Comparison of ENCODE assay signal across 28 mouse cellular contexts in the genomic region with DNA sequence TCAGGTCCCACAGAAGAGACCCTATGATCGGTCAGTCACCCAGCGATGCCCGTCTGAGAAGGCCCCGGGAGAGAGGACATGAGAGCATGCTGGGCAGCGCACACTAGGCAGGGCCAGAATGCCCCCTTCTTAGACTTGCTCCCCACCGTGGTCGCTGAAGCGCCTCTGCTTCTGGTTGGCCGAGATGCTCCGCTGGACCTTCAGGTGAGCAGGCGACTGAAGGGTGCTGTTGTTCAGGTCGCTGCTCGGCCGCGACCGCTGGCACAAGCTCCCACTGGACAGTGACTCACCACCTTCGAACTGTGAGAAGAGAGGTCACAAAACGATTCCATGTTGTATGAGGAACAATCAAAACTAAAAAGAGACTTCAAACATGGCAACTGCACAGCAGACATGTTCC. TPM values are rescaled to one million over a fixed set of nuclear protein-coding genes. Genes with fewer than 3 reads are reported as not detected.
DNase-seq lines count a peak whose midpoint lies in the region; ATAC-seq and TF ChIP-seq lines count a peak whose summit lies in the region.
"Had no signal": no experiment of that assay in that cellular context is flagged by ENCODE, and none has a peak within 500 bp of the region (broad histone marks: within the 10 kb centered on the region; RNA-seq: fewer than 3 reads in every experiment).

No protein-coding gene starts in this region.

- no peaks in the 10 kb centered on the region for H3K9me3 ChIP-seq in liver, postnatal 0 days (ENCODE audit: low read length)
- H3K9me3 ChIP-seq in intestine, embryonic 16.5 days (ENCODE audit: control insufficient read depth, low read length), result no peaks in the 10 kb centered on the region
- H3K9me3 ChIP-seq: embryonic facial prominence, embryonic 10.5 days; embryonic facial prominence, embryonic 13.5 days; forebrain, embryonic 12.5 days; forebrain, embryonic 15.5 days; heart, embryonic 13.5 days had no signal

- no peak for TF ChIP-seq EP300 in liver, postnatal 0 days (IDR thresholded peaks at IDR 0.05; ENCODE audit: low read depth)

- H3K27me3 ChIP-seq in liver, adult 2 months (ENCODE audit: control insufficient read depth, insufficient read depth, low read length), result no peaks in the 10 kb centered on the region
- no peaks in the 10 kb centered on the region for H3K27me3 ChIP-seq in liver, postnatal 0 days (ENCODE audit: insufficient read depth, low read length)
- H3K27me3 ChIP-seq in intestine, embryonic 16.5 days (replicated peaks; ENCODE audit: control insufficient read depth, insufficient read depth, low read length), result no peaks in the 10 kb centered on the region
- H3K27me3 ChIP-seq: embryonic facial prominence, embryonic 13.5 days; forebrain, embryonic 12.5 days; forebrain, embryonic 15.5 days; heart, embryonic 13.5 days had no signal

- H3K27ac ChIP-seq in liver, adult 2 months (replicated peaks; ENCODE audit: insufficient read depth, low read depth, low read length), result no peak overlapping the region
- no peak overlapping the region for H3K27ac ChIP-seq in liver, postnatal 0 days (ENCODE audit: low read depth)
- H3K27ac ChIP-seq in intestine, embryonic 16.5 days (ENCODE audit: low read length), result no peak overlapping the region
- H3K27ac ChIP-seq: embryonic facial prominence, embryonic 10.5 days; embryonic facial prominence, embryonic 13.5 days; forebrain, embryonic 12.5 days; forebrain, embryonic 15.5 days; heart, embryonic 13.5 days; hindbrain, embryonic 14.5 days; hindbrain, postnatal 0 days had no signal

- no peaks in the 10 kb centered on the region for H3K4me1 ChIP-seq in liver, adult 2 months (ENCODE audit: control insufficient read depth, insufficient read depth, low read length)
- 0 out of 2 replicates have a peak, but pooled peaks cover 4% of the 10 kb centered on the region for H3K4me1 ChIP-seq in liver, postnatal 0 days (ENCODE audit: insufficient read depth)
- H3K4me1 ChIP-seq in intestine, embryonic 16.5 days (ENCODE audit: control insufficient read depth, insufficient read depth, low read length), result peaks cover 5% of the 10 kb centered on the region
- H3K4me1 ChIP-seq: embryonic facial prominence, embryonic 10.5 days; embryonic facial prominence, embryonic 13.5 days; forebrain, embryonic 12.5 days; forebrain, embryonic 15.5 days; heart, embryonic 13.5 days had no signal

- no peaks in the 10 kb centered on the region for H3K36me3 ChIP-seq in liver, adult 2 months (ENCODE audit: control insufficient read depth, insufficient read depth, low read length)
- H3K36me3 ChIP-seq in liver, postnatal 0 days (replicated peaks; ENCODE audit: insufficient read depth, low read length), result no peaks in the 10 kb centered on the region
- H3K36me3 ChIP-seq in intestine, embryonic 16.5 days (ENCODE audit: control insufficient read depth, insufficient read depth, low read length), result no peaks in the 10 kb centered on the region; the same call in 1 of the 2 replicates

- no peak for TF ChIP-seq CTCF in liver, adult 2 months (IDR thresholded peaks at IDR 0.05; ENCODE audit: low read depth, low read length)
- TF ChIP-seq CTCF in liver, postnatal 0 days (IDR thresholded peaks at IDR 0.05; ENCODE audit: low read depth), result no peak

- ATAC-seq in liver, postnatal 0 days, result no peak
- ATAC-seq in intestine, embryonic 16.5 days, result 0 out of 2 replicates have a peak, but pooled peaks have one; percentile 5
- ATAC-seq: activated CD4-positive, CD25-positive, alpha-beta regulatory T cell, adult 4 months; CD4-positive, CD25-positive, alpha-beta regulatory T cell, adult 4 months; forebrain, embryonic 15.5 days had no signal

- no peak overlapping the region for H3K9ac ChIP-seq in liver, adult 2 months (ENCODE audit: low read depth, low read length)
- no peak overlapping the region for H3K9ac ChIP-seq in liver, postnatal 0 days (replicated peaks)
- H3K9ac ChIP-seq in intestine, embryonic 16.5 days (ENCODE audit: low read depth, low read length), result no peak overlapping the region; the same call in 1 of the 2 replicates
- H3K9ac ChIP-seq: embryonic facial prominence, embryonic 13.5 days; forebrain, embryonic 12.5 days; forebrain, embryonic 15.5 days; heart, embryonic 13.5 days; hindbrain, embryonic 14.5 days had no signal

- H3K4me2 ChIP-seq in liver, postnatal 0 days (ENCODE audit: low read depth, low read length), result no peak overlapping the region
- no peak overlapping the region for H3K4me2 ChIP-seq in intestine, embryonic 16.5 days (ENCODE audit: low read depth, low read length)
- H3K4me2 ChIP-seq: embryonic facial prominence, embryonic 13.5 days; forebrain, embryonic 12.5 days; forebrain, embryonic 15.5 days; heart, embryonic 13.5 days; hindbrain, embryonic 14.5 days had no signal

- H3K79me2 ChIP-seq in liver, adult 2 months (ENCODE audit: control insufficient read depth, insufficient read depth, low read length), result no peaks in the 10 kb centered on the region

- 84% methylated on average over 18 of the region's 18 CpGs for WGBS in liver, adult 2 months
- 89% methylated on average over 18 of the region's 18 CpGs for WGBS in liver, postnatal 0 days (ENCODE audit: insufficient replicate concordance)
- WGBS in intestine, embryonic 16.5 days, result 93% methylated on average over 18 of the region's 18 CpGs

- H3K4me3 ChIP-seq in liver, adult 2 months (ENCODE audit: insufficient read depth, low read depth, low read length), result no peak overlapping the region
- H3K4me3 ChIP-seq in liver, postnatal 0 days (ENCODE audit: low read depth, low read length), result no peak overlapping the region
- H3K4me3 ChIP-seq in intestine, embryonic 16.5 days (ENCODE audit: low read length), result no peak overlapping the region
- H3K4me3 ChIP-seq: embryonic facial prominence, embryonic 10.5 days; embryonic facial prominence, embryonic 13.5 days; erythroblast, embryonic 14.5 days; forebrain, embryonic 12.5 days; forebrain, embryonic 15.5 days; heart, embryonic 13.5 days had no signal

- peak; percentile 26 for DNase-seq in kidney, adult 9 months
- no peak for DNase-seq in kidney, postnatal 10 days
- peak; percentile 19 for DNase-seq in liver, adult 2 months (ENCODE audit: extremely low read depth, low read depth, low spot score)
- no peak for DNase-seq in liver, postnatal 0 days
- no peak for DNase-seq in neural tube, embryonic 10.5 days (ENCODE audit: extremely low spot score, low spot score)
- no peak for DNase-seq in gastrocnemius, adult 18-20 months (ENCODE audit: low spot score)
- DNase-seq: adrenal gland, adult 8-10 months; adrenal gland, postnatal 25 days; cerebellum, adult 11-12 months; cerebellum, adult 8-10 months; cerebellum, postnatal 36 days; embryo, embryonic 11 days; gastrocnemius, postnatal 10 days; gastrocnemius, postnatal 36 days; heart, adult 18-20 months had no signal

- TF ChIP-seq POLR2A in liver, adult 2 months (IDR thresholded peaks at IDR 0.05; ENCODE audit: extremely low read depth, insufficient read depth, low read length), result no peak

RNA-seq across cellular contexts. Expression of a gene that starts 29.3 kb away (rescaled TPM):
- 84.6 and 88.6 TPM in 2 replicates for total RNA-seq in liver, adult 2 months (2014; rRNA removed)
- polyA plus RNA-seq in liver, adult 2 months (2012; rRNA removed), result 56.3 and 68.3 TPM in 2 replicates
- polyA plus RNA-seq in liver, postnatal 0 days (2015; fragmentation: Nextera tagmentation; extraction: Ambion mirVana), result 5.6 and 6.5 TPM in 2 replicates
- polyA plus RNA-seq in intestine, embryonic 16.5 days (2015; fragmentation: Nextera tagmentation; extraction: Ambion mirVana), result 1.8 and 2.0 TPM in 2 replicates
- 1 to 10 TPM; 6.6 to 8.7 TPM for total RNA-seq in gastrocnemius, adult 18-20 months (2021)
- total RNA-seq: MEL had no signal
- polyA plus RNA-seq: activated CD4-positive, CD25-positive, alpha-beta regulatory T cell, adult 4 months; C2C12; CD4-positive, CD25-positive, alpha-beta regulatory T cell, adult 4 months had no signal

Comparison
In these comparisons a context has a peak if more than half of its experiments do, and no peak if none do; other contexts are left out.
1. DNase-seq: peak in kidney, adult 9 months (single experiment) and liver, adult 2 months (single experiment); none in kidney, postnatal 10 days (single experiment), liver, postnatal 0 days (single experiment), neural tube, embryonic 10.5 days (single experiment) and gastrocnemius, adult 18-20 months (single experiment).